Mouse (Mus musculus): ENCODE data around the gene Pkp1. TPM values are rescaled to one million over a fixed set of nuclear protein-coding genes. Genes with fewer than 3 reads are reported as not detected.

Pkp1 gene
- polyA plus RNA-seq, 1 experiment from 2014 or later, result 0.03 TPM

- in situ Hi-C loops (cut with MboI; ENCODE audit: low pct_unique_long_range_greater_than_20kb), result no loop called here
- ChIA-PET CTCF (interaction anchor here (0.8 to 5.7 kb wide), 11 partner anchors 9 to 96 kb away, joined by 3 to 40 read pairs (median 4); no protein-coding TSS in a partner anchor), POLR2A (interaction anchor here (0.7 to 1.8 kb wide), 4 partner anchors 10 to 83 kb away, joined by 3 read pairs; no protein-coding TSS in a partner anchor)
- ATAC-seq (peak; percentile 93), DNase-seq (ENCODE audit: low read depth, low spot score) (peak; percentile 96)
- no peaks in the 10 kb centered on the region for H3K27me3 ChIP-seq
- TF ChIP-seq CTCF (IDR thresholded peaks at IDR 0.05), result no peak
Measured at GRCm38 (mm10) chr1:135861980-135862552, 56.9 kb downstream of the Pkp1 start.

GRCm38 (mm10) chr1:135861091-135861490 is 57.9 kb downstream of the Pkp1 start:
- no peaks in the 10 kb centered on the region for H3K27me3 ChIP-seq
- ATAC-seq (no peak), DNase-seq (ENCODE audit: low read depth, low spot score) (no peak)
- ChIA-PET POLR2A (interaction anchor here (0.7 to 1.8 kb wide), 2 partner anchors 36 to 160 kb away, joined by 3 to 4 read pairs; no protein-coding TSS in a partner anchor), CTCF (interaction anchor here (0.8 to 5.7 kb wide), 10 partner anchors 8 to 97 kb away, joined by 3 to 40 read pairs (median 4); no protein-coding TSS in a partner anchor)
- in situ Hi-C loops (cut with MboI; ENCODE audit: low pct_unique_long_range_greater_than_20kb), result no loop called here
- no peak for TF ChIP-seq CTCF (IDR thresholded peaks at IDR 0.05)

GRCm38 (mm10) chr1:135858533-135858932 is 60.5 kb downstream of the Pkp1 start:
- ChIA-PET CTCF (interaction anchor here (1.0 to 5.7 kb wide), 2 partner anchors 11 to 48 kb away, joined by 3 to 28 read pairs; no protein-coding TSS in a partner anchor), POLR2A (interaction anchor here (0.6 to 0.7 kb wide), 2 partner anchors 26 to 87 kb away, joined by 3 to 6 read pairs; no protein-coding TSS in a partner anchor)
- ATAC-seq (no peak), DNase-seq (ENCODE audit: low read depth, low spot score) (no peak)
- no peaks in the 10 kb centered on the region for H3K27me3 ChIP-seq
- no peak for TF ChIP-seq CTCF (IDR thresholded peaks at IDR 0.05)
- in situ Hi-C loops (cut with MboI; ENCODE audit: low pct_unique_long_range_greater_than_20kb), result no loop called here

GRCm38 (mm10) chr1:135857137-135857775 is 61.8 kb downstream of the Pkp1 start:
- ATAC-seq (no peak), DNase-seq (ENCODE audit: low read depth, low spot score) (no peak)
- in situ Hi-C loops (cut with MboI; ENCODE audit: low pct_unique_long_range_greater_than_20kb), result no loop called here
- no peaks in the 10 kb centered on the region for H3K27me3 ChIP-seq
- ChIA-PET POLR2A (no interaction called here), CTCF (interaction anchor here (1.3 to 5.7 kb wide), 4 partner anchors 10 to 88 kb away, joined by 3 to 28 read pairs (median 6); no protein-coding TSS in a partner anchor)
- TF ChIP-seq CTCF (IDR thresholded peaks at IDR 0.05), result no peak

- no peak for TF ChIP-seq CTCF (IDR thresholded peaks at IDR 0.05)
- ChIA-PET CTCF (interaction anchor here (0.6 to 2.5 kb wide), 3 partner anchors 27 to 89 kb away, joined by 3 to 8 read pairs (median 4); no protein-coding TSS in a partner anchor), POLR2A (no interaction called here)
- in situ Hi-C loops (cut with MboI; ENCODE audit: low pct_unique_long_range_greater_than_20kb), result no loop called here
- ATAC-seq, result no peak
- H3K27me3 ChIP-seq, result no peaks in the 10 kb centered on the region
- no peak for DNase-seq (ENCODE audit: low read depth, low spot score)
Measured at GRCm38 (mm10) chr1:135856070-135856469, 62.9 kb downstream of the Pkp1 start.

GRCm38 (mm10) chr1:135855344-135855687 is 63.7 kb downstream of the Pkp1 start:
- ChIA-PET CTCF (interaction anchor here (0.6 to 2.5 kb wide), 2 partner anchors 27 to 90 kb away, joined by 3 to 8 read pairs; no protein-coding TSS in a partner anchor), POLR2A (no interaction called here)
- ATAC-seq, result no peak
- no peaks in the 10 kb centered on the region for H3K27me3 ChIP-seq
- TF ChIP-seq CTCF (IDR thresholded peaks at IDR 0.05), result no peak
- DNase-seq (ENCODE audit: low read depth, low spot score), result no peak
- in situ Hi-C loops (cut with MboI; ENCODE audit: low pct_unique_long_range_greater_than_20kb), result no loop called here

GRCm38 (mm10) chr1:135854591-135855343 is 64.2 kb downstream of the Pkp1 start:
- no peaks in the 10 kb centered on the region for H3K27me3 ChIP-seq
- ChIA-PET POLR2A (no interaction called here), CTCF (interaction anchor here (2.5 kb wide), 1 partner anchor 90 kb away, joined by 8 read pairs; no protein-coding TSS in a partner anchor)
- no peak for TF ChIP-seq CTCF (IDR thresholded peaks at IDR 0.05)
- in situ Hi-C loops (cut with MboI; ENCODE audit: low pct_unique_long_range_greater_than_20kb), result no loop called here
- ATAC-seq (no peak), DNase-seq (ENCODE audit: low read depth, low spot score) (no peak)

- in situ Hi-C loops (cut with MboI; ENCODE audit: low pct_unique_long_range_greater_than_20kb), result no loop called here
- POLR2A ChIA-PET, result no interaction called here
- DNase-seq (ENCODE audit: low read depth, low spot score) (no peak), ATAC-seq (no peak)
- CTCF ChIA-PET, result interaction anchor here (1.0 to 4.7 kb wide), 2 partner anchors 8 to 92 kb away, joined by 3 to 46 read pairs; no protein-coding TSS in a partner anchor
- H3K27me3 ChIP-seq, result no peaks in the 10 kb centered on the region
- TF ChIP-seq CTCF (IDR thresholded peaks at IDR 0.05), result no peak
Measured at GRCm38 (mm10) chr1:135853200-135853599, 65.8 kb downstream of the Pkp1 start.

GRCm38 (mm10) chr1:135852044-135852756 is 66.8 kb downstream of the Pkp1 start:
- in situ Hi-C loops (cut with MboI; ENCODE audit: low pct_unique_long_range_greater_than_20kb), result no loop called here
- no peak for ATAC-seq
- no peak for TF ChIP-seq CTCF (IDR thresholded peaks at IDR 0.05)
- ChIA-PET POLR2A (interaction anchor here (1.2 kb wide), 1 partner anchor 10 kb away, joined by 3 read pairs; no protein-coding TSS in a partner anchor), CTCF (interaction anchor here (0.9 to 4.7 kb wide), 8 partner anchors 9 to 95 kb away, joined by 3 to 46 read pairs (median 4); no protein-coding TSS in a partner anchor)
- no peak for DNase-seq (ENCODE audit: low read depth, low spot score)
- no peaks in the 10 kb centered on the region for H3K27me3 ChIP-seq
